7 mouse cellular contexts compared by ENCODE assay signal in genomic region chr4:9185156-9185875, GRCm38 (mm10).
DNase-seq lines count a peak whose midpoint lies in the region; ATAC-seq lines count a peak whose summit lies in the region.

No protein-coding gene starts in this region.

- peak overlapping the region; percentile 39; the same call in 1 of the 2 replicates for H3K9ac ChIP-seq in midbrain, embryonic 12.5 days (replicated peaks)

- H3K27me3 ChIP-seq in hindbrain, embryonic 10.5 days (ENCODE audit: insufficient read depth, poor library complexity, severe bottlenecking): no peaks in the 10 kb centered on the region
- no peaks in the 10 kb centered on the region for H3K27me3 ChIP-seq in midbrain, embryonic 12.5 days

- peaks cover 20% of the 10 kb centered on the region for H3K4me1 ChIP-seq in hindbrain, embryonic 10.5 days (replicated peaks)
- peaks cover 16% of the 10 kb centered on the region for H3K4me1 ChIP-seq in midbrain, embryonic 12.5 days

- peak overlapping the region; percentile 46 for H3K4me2 ChIP-seq in midbrain, embryonic 12.5 days (replicated peaks)

- ATAC-seq in midbrain, embryonic 12.5 days (ENCODE audit: low FRiP score, low read depth): no peak
- no peak for ATAC-seq in monocyte, adult 5-6 weeks (replicated peaks; ENCODE audit: insufficient number of reproducible peaks, low FRiP score, low TSS enrichment, poor library complexity, severe bottlenecking)

- H3K4me3 ChIP-seq in hindbrain, embryonic 10.5 days: peak overlapping the region; percentile 42
- peak overlapping the region; percentile 23 for H3K4me3 ChIP-seq in midbrain, embryonic 12.5 days

- no peaks in the 10 kb centered on the region for H3K9me3 ChIP-seq in hindbrain, embryonic 10.5 days
- H3K9me3 ChIP-seq in midbrain, embryonic 12.5 days: no peaks in the 10 kb centered on the region

- peak; percentile 51 for DNase-seq in cerebellum, adult 11-12 months
- DNase-seq in embryo, embryonic 10 days (ENCODE audit: low spot score): peak; percentile 29
- DNase-seq in hindbrain, embryonic 10.5 days (ENCODE audit: low spot score): no peak
- no peak for DNase-seq in layer of hippocampus, adult 18-20 months (ENCODE audit: low spot score in 2 of 2)
- DNase-seq in kidney, adult 8-10 months: no peak

- H3K36me3 ChIP-seq in hindbrain, embryonic 10.5 days: no peaks in the 10 kb centered on the region
- no peaks in the 10 kb centered on the region for H3K36me3 ChIP-seq in midbrain, embryonic 12.5 days

- WGBS in hindbrain, embryonic 10.5 days: 52% methylated on average over 14 of the region's 14 CpGs
- WGBS in midbrain, embryonic 12.5 days: 45% methylated on average over 14 of the region's 14 CpGs

- peak overlapping the region; percentile 86 for H3K27ac ChIP-seq in hindbrain, embryonic 10.5 days
- H3K27ac ChIP-seq in midbrain, embryonic 12.5 days (replicated peaks): peak overlapping the region; percentile 88

Comparison
In these comparisons a context has a peak if more than half of its experiments do, and no peak if none do; other contexts are left out.
1. DNase-seq: peak in cerebellum, adult 11-12 months (single experiment) and embryo, embryonic 10 days (single experiment); none in hindbrain, embryonic 10.5 days (single experiment), layer of hippocampus, adult 18-20 months (0 of 2) and kidney, adult 8-10 months (0 of 2).